Mouse (Mus musculus): ENCODE results near the gene Rrp9.

Rrp9 gene

DNA sequence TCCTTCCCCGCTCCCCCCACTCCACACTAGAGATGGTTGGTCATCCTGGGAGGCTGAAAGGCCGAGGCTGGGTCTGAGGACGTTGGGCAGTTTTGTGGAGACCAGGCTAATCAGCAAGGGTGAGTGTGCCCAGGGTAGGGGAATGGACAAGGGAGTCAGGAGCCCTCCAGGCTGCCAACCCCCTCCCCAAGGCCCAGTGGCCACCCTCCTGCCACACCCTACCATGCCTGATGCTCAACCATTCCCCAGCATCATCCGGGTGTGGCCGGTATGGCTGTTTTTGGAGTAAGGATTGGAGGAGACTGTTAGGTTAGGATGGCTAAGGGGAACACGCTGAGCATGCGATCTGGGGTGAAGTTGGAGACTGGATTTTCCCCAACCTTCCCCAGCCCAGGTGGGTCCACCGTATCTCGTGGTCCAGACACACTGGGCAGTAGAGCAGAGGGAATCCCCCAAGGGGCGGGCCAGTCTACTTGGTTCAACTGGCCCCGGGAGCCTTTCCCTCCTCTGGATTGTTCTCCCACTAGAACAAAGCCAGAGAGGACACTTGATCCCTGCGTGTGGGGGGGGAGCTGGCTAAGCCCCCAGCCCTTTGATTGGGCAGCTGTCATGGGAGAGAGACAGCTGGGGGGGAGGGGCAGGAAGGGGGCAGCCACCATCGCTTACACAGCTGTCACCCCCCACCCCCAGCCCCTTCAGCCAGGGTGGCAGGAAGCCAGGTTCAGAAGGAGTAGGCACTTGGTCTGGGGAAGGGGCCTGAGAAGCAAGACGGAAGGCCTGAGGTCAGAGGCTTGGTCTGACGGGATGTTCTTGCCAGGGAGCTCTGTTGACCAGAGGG is 19.2 kb upstream of the Rrp9 start:
- no peak for DNase-seq (ENCODE audit: low read depth, low spot score)

DNA sequence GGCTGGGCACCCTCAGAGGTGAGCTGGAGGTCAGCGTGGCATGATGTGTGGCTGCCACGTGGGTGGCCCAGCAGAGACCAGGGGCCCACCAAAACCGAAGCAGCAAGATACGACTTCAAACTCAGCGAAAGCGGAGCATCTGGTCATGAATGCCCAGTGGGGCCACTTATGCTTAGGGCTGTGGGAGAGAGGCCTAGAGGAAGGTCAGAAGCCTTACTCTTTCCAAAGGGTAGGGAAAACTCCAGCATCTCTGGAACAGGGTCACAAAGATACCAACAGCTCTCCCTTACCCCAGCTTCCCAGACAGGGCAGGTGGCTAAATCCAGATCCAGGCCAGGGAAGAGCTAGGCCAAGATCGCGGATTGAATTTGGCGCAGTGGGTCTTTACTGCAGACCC is 18.6 kb upstream of the Rrp9 start:
- DNase-seq (ENCODE audit: low read depth, low spot score): no peak

DNA sequence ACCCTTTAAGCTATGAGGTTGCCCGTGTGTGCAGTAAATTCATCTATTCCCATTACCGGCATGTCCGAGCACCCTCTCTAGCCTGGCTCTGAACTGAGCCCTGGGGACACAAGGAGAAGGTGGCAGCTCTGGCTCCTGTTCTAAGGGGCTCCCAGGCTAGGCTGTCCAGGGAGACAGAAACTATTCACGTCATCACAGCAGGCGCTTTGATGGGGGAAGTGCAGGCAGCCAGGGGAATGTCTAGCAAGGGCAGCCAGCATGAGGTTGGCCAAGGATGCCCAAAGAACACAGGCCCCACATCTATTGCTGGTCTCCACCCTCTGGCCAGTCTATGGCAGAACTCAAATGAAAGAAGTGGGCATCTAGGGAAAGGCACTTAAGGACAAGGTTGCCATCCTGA is 17.8 kb upstream of the Rrp9 start:
- no peak for DNase-seq (ENCODE audit: low read depth, low spot score)

DNA sequence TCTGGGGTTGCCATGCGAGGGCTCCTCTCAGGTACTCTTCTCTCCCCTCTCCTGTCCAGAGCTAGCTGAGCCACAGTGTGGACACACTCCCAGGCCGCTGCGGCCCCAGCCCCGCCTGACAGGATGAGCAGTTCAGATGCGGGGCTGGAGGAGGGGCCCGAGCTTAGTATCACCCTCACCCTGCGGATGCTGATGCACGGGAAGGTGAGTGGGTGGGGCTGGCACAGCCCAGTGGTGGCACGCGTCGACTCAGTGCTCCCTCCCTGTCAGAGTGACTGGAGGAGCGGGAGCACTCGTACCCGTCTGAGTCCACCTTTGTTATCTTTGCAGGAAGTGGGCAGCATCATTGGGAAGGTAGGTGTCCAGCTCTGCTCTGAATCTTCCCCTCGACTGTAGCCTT is 15.8 kb upstream of the Rrp9 start:
- no peak for DNase-seq (ENCODE audit: low read depth, low spot score)

DNA sequence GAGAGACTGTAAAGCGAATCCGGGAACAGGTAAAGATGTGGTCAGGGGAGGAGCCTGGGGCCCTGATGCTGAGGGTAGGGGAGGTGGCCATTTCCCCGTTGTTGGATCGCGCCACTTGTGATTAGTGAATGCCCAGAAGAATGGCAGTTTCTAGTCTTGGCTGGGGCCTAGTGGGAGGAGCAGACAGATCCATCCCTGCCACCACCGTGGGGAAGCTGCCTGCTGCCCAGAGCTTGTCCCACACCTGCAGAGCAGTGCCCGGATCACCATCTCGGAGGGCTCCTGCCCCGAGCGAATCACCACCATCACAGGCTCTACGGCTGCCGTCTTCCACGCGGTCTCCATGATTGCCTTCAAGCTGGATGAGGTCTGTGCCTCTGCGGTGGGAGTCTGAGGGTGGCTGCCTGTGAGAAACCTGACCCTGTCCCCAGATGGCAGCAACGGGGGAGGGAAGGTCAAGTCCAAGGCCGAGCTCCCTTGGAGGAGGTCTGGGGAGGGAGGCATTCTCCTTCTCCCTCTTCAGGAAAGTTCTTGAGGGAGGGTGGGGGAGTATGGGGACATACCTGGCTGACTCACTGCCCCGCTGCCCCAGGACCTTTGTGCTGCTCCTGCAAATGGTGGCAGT is 15.2 kb upstream of the Rrp9 start:
- no peak for DNase-seq (ENCODE audit: low read depth, low spot score)

DNA sequence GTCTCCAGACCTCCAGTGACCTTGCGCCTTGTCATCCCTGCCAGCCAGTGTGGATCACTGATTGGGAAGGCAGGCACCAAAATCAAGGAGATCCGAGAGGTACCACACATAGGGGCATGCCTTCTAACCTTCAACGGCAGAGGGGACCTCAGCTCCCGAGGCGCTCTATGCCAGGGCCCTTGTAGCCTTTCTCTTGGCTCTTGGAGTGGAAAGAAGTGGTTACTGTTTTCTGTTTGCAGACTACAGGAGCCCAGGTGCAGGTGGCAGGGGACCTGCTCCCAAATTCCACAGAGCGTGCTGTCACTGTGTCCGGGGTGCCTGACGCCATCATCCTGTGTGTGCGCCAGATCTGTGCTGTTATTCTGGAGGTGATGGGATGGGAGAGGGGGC is 14.7 kb upstream of the Rrp9 start:
- no peak for DNase-seq (ENCODE audit: low read depth, low spot score)

DNA sequence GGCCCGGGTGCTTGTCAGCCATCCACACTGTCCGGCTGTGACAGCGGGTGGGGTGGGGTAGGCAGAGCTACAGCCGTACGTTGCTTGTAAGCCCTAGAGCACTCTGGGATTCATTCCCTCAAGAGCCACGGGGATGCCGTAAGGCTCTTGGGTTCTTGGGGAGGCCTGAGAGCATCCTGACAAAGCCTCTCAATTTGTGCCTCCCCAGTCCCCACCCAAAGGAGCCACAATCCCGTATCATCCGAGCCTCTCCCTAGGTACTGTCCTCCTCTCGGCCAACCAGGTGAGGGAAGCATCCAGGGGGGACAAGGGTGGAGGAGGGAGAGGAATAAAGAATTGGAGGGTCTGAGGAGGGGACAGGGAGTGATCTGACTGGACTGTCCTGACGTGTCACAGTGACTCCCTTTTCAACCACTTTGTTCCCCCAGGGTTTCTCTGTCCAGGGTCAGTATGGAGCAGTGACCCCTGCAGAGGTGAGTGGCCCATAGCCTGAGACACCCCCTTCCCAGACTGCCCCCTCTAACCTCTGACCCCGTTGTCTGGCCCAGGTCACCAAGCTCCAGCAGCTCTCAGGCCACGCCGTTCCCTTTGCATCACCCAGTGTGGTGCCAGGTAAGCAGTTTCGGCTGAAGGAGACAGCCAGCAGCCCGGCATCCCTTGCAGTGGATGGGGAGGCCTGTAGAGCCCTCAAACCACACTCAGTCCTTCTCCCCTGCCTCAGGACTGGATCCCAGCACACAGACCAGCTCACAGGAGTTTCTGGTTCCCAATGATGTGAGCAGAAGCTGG is 13.9 kb upstream of the Rrp9 start:
- no peak for DNase-seq (ENCODE audit: low read depth, low spot score)

DNA sequence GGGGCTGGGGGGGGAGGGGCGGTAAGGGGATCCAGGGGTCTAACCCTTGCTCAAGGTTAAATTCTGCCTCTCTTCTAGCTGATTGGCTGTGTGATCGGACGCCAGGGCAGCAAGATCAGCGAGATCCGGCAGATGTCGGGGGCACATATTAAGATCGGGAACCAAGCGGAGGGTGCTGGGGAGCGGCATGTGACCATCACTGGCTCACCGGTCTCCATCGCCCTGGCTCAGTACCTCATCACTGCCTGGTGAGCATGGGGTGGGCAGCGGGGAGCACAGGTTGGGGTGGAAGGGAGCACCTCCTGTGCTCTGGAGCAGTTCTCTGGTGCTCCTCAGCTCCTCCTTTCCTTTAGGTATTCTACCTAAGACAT is 13.3 kb upstream of the Rrp9 start:
- no peak for DNase-seq (ENCODE audit: low read depth, low spot score)

DNA sequence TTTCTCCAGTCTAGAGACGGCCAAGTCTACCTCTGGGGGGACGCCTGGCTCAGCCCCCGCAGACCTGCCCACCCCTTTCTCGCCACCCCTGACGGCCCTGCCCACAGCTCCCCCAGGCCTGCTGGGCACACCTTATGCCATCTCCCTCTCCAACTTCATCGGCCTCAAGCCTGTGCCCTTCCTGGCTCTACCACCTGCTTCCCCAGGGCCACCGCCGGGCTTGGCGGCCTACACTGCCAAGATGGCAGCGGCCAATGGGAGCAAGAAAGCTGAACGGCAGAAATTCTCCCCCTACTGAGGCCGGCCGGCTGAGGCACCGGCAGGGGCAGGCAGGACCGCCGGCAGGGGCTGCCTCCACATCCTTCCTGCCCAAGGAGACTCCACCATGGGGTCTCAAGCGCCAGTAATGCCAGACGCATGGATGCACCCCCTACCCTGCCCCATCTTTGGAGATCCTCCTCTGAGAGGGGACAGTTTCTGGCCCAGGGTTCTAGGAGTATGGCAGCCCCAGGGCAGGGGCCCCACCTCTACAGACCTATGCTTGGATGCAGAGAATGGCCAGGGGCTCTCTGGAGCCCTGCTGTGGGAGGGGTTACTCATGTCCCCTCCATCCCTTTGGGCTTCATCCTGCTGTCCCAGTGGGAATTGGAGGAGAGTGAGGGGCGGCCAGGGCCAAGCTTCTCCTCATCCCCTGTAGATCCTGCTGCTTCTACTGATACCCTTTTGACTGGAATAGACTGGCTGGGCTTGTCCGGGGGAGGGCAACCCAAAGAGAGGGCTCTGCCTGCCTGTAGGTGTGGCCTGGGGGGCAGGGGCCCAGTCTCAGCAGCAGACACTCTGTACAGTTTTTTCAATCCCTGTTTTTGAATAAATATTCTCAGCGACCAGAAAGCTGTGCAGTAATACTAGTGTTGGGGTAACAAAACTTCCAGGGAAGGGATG is 12.4 kb upstream of the Rrp9 start:
- DNase-seq (ENCODE audit: low read depth, low spot score): no peak

DNA sequence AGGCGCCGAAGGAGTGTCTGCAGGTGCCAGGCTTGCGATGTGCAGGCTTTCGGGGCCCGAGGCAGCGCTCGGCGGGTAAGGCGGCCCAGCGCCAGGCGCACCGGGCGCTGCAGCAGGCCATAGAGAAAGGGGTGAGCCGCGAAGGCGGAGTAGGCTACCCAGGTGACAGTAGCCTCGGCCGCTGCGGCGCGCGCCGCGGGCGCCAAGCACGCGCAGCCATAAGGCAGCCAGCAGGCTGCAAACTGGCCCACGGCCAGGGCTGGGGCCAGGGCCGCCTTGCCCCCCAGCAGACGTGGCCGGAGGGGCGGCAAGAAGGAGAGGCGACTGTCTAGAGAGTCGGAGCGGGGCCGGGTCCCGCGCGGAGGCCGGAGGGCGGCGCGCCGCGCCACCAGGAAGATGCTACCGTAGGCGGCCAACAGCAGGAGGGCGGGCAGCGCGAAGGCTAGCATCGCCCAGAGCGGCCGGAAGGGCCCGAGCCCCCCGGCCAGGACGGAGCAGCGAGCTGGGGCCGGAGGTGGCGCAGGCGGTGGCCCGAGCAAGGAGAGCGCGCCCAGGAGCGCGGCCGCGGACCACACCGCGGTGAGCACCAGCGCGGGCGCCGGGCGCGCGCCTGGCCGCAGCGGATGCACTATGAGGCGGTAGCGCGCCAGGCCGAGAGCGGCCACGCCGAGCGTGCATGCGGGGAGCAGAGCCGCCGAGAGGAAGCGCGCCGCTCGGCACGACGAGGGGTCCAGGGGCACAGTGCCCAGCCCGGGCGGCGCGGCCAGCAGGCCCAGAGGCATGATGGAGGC is 10.8 kb upstream of the Rrp9 start:
- no peak for DNase-seq (ENCODE audit: low read depth, low spot score)

DNA sequence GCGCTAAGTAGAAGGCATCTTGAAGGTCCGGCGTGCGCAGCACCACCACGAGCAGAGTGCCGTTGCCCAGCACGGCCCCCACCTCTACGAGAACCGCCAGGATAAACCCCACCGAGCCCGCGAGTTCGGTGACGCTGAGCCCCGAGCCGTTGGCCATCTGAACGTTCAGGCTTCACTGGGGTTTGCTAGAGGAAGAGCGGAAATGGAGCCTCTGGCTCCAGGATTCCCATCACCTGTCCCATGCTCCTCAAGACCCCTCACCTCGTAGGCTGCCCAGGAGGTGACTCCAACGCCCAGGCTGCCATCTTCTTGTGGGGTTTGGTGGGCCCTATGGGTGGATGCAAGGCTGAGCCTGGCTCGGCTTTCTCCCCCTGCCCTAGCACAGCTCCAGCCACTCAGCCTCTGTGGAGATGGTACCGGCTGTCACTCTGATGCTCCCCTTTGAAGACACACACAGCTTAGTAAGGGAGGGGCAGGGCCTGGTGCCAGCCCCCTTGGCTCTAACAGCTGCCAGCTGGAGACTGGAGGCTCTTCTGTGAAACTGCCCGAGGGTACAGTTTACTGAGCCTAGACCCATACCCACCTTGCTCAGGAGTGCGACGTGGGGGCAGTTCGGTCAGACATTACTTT is 10.1 kb upstream of the Rrp9 start, which contains the start of gene Gpr62:
Gpr62 (minus strand) TSS at position 368 of the 630 bp plus-strand sequence.
- no peak for DNase-seq (ENCODE audit: low read depth, low spot score)

DNA sequence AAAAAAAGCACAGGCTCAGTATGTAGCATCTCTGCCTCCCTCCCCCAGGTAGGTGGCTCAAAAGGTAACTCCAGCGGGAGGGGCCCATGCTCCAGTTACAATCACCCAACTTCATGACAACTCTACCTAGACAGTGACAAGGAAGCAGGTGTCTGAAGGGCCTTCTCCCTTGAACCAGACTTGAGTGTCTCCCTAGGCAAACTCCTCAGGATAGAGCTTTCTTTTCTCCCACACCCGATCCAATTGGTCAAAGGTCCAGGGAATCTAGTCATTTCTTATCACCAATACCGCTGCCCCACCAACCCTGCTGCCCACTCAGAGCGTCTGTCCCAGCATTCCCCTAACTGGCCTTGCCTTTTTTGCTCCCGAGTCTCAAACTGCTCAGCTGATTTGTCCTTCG is 9.0 kb upstream of the Rrp9 start:
- no peak for DNase-seq (ENCODE audit: low read depth, low spot score)

DNA sequence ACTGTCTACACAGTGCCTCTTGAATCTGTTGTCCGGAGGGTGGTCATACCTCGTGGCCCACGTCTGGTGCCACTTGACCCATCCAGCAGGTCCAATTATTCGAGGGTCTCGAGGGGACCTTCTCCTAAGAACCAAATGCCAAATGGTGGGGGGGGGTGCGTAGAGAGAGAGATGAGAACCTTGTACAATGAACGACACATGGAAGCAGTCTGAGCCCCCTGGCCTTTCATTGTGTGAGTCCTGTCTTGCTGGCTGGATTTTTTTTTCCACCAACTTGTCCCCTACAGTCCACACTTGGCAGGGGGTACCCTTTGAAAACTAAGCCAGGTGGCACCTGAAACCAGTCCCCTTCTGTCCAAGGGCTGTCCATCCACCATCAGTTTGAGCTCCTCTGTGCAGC is 8.0 kb upstream of the Rrp9 start:
- no peak for DNase-seq (ENCODE audit: low read depth, low spot score)

DNA sequence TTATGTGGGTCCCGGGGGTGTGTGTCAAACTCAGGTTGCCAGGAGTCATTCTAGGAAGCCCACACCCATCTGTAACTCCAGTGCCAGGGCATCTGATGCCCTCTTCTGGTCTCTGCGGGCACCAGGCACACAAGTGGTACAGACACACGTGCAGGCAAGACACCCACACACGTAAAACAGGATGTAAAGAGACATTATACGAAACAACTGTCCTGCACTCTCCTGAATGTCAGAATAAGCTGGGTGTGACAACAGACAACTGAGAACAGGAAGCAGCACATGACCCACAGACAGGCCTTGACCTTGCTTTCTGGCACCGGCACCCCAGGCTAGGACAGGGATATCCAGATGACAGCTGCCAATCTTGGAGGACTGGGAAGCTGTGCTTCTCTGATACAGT is 6.4 kb upstream of the Rrp9 start:
- DNase-seq (ENCODE audit: low read depth, low spot score): no peak

DNA sequence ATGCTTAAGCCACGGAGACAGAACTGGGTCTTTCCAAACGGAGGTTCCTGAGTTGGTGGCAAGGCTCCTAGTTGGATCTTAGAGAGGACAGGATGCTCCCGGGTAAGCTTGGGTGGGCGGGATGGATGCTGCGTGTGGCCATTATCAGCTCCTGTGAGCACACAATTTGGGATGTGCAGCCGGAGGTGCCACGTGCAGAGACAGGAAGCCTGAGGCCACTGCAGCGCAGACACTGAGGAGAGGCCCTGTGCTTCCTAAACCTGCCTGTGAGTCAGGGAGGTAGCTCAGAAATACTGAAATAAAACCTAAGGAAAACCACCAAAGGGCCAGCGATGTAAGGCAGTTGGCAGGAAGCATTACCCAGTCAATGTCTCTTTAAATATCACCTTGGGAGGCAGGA is 6.0 kb upstream of the Rrp9 start:
- DNase-seq (ENCODE audit: low read depth, low spot score): no peak

DNA sequence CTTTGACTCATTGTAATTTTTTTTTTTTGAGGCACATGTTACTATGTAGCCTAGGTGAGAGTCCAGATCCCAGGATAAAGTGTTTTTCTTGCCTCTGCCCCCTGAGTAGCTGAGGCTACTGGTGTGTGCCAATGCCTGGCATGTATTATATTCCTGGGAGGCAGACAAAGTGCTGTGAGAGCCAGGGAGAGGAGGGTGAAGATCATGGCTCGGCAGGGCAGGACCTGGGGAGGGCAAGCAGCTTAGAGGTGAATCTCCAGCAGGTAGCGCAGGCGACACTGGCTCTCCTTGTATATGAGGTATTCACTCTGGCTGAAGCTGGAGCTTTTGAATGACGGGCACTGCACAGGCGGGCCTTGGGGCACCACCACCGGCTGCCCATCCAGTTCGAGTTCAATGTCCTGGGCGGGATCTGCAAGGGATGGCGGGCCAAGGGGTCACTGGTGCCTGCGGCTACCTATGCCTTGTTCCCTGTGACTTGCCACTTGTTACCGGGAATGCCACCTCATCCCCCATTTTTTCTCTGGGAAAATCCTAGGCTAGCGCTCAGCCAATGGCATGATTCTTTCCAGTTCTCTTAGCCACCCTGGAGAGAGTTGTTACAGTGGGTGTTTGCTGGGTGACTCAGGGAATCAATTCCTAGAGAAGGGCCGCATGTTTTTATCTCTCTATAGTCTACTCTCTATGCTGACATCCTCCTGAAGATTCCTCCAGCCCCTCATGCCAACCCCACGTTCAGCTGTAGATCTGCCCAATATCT is 4.6 kb upstream of the Rrp9 start:
- DNase-seq (ENCODE audit: low read depth, low spot score): no peak

DNA sequence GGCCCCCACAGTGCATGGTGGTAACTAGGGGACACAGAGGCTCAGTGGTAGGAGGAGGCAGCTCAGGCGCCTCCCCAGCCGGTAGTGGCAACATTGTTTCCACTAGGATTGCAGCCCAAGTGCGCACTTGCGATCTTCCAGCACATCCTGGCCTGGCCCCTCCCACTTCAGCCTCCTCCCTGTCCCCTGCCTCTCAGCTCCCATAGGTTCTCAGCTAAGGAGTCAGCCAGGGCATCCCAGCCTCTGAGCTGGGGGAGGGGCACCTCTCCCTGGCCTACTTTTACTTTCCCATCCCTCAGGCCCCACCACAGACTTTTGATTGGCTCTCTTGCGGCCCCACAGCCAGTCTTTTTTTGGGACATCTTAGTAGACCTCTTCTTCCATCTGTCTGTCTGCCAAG is 3.9 kb upstream of the Rrp9 start:
- no peak for DNase-seq (ENCODE audit: low read depth, low spot score)

DNA sequence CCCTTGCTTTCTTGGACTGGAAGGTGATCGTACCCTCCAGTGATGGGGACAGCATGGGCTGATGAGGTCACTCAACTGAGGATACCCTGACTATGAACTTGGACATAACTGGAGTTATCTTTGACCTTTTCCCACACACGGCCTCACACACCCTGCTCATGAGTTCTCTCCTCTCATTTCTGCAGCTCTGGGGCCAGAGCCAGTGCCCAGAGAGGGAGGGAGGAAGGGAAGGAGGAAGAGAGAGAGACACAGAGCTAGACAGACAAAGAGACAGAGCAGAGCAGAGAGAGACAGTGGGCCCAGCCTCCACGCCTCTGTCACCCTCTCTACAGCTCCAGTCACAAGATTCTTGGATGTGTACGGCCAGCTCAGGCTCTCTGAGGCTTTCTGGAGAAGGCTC is 3.4 kb upstream of the Rrp9 start:
- DNase-seq (ENCODE audit: low read depth, low spot score): no peak

DNA sequence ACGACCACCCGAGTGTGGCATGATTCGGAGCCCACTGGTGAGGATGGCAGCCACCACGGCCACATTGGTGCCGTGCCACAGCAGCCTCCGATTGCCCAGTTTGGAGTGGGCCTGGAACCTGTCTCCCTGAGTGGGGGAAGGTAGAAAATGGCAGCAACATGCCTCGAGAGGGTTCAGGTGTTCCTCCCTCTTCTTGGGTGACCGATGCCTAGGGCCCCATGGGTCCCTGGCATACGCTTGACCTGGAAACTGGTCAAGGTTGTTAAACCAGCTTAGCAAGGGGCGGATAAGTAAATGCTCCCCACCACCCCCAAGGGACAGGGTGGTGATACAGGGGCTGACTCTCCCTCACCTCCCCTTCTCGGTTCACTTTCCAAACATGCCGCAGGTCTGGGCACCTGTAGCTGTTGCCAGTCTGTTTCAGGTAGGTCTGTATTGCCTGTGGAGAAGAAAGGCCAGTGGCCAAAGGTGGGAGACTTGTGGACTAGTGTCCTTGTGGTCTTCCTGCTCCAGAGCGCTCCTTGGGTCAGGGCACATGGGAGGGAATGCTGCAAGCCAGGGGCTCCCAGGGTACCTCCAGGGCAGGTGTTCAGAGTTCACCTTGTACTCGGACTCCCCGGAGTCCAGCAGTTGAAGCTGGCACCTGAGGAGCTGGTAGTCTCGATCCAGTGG is 2.5 kb upstream of the Rrp9 start:
- no peak for DNase-seq (ENCODE audit: low read depth, low spot score)
